Mouse (Mus musculus): Measurements from ENCODE around the gene Sema3a. TPM values are rescaled to one million over a fixed set of nuclear protein-coding genes. Genes with fewer than 3 reads are reported as not detected.

Sema3a gene
- polyA plus RNA-seq (2015; fragmentation: Nextera tagmentation; extraction: Ambion mirVana): 6.9 and 8.5 TPM in 2 replicates

- Histone ChIP-seq H3K36me3 (replicated peaks) (no peaks in the 10 kb centered on the region), H3K9ac (no peak within 1 kb of the TSS), H3K9me3 (no peaks in the 10 kb centered on the region), H3K27me3 (replicated peaks) (no peaks in the 10 kb centered on the region), H3K4me2 (peak within 1 kb of the TSS; percentile 39), H3K4me1 (no peaks in the 10 kb centered on the region), H3K4me3 (peak within 1 kb of the TSS; percentile 12; the same call in 1 of the 2 replicates), H3K27ac (no peak within 1 kb of the TSS)
- ATAC-seq (replicated peaks): peak; percentile 90
- 52% methylated on average over 13 of the region's 13 CpGs for WGBS
Measured at GRCm38 (mm10) chr5:13125241-13125692, at the start of gene Sema3a. Sema3a (plus strand) TSS chr5:13125414.

DNA sequence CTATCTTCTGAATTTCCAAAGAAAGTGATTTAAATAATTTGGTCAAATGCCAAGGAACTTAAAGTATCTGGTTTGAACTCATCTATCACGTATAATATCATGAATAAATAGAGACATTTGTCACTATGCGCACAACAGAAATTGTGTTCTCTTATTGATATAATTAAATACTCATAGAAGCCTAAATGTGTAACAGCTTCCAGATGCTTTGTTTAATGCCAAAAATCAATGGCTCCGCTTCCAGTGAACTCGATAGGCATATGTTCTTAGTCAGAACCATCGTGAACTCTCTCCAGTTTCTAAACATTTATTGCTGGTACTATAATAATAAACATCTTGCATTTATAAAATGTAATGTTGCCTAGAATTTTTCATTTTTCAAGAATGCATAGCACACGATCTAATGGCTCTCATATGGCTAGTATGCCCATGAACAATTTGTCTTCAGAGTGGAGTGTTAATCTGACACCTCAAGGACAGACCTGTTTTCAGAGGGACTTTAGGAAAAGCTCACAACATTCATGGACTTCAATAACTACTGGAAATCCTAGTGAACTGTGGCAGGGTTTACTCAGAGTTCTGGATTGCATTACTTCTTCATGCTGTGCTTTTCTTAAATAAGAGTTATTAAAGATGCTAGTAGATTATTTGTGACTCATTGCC is 40.3 kb upstream of the Sema3a start:
- no peak for ATAC-seq (replicated peaks)

DNA sequence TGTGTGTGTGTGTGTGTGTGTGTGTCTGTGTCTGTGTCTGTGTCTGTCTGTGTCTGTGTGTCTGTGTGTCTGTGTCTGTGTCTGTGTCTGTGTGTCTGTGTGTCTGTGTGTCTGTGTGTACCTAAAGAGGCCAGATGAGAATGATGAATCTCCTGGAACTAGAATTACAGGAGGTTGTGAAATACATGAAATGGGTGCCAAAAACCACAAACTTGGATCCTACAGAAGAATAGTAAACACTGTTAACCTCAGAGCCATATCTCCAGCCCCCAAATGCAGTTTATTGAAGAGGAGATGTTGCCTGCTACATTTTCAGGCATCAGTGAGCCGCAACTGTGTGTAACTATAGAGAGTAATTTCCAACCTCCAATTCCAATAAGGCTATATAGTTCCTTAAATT is 34.8 kb upstream of the Sema3a start:
- ATAC-seq (replicated peaks): no peak
- H3K4me2 ChIP-seq: no peak overlapping the region
- H3K4me1 ChIP-seq: no peaks in the 10 kb centered on the region
- H3K9me3 ChIP-seq: no peaks in the 10 kb centered on the region
- H3K27ac ChIP-seq: no peak overlapping the region
- no peaks in the 10 kb centered on the region for H3K27me3 ChIP-seq (replicated peaks)
- no peak overlapping the region for H3K9ac ChIP-seq
- WGBS: 88% methylated on average over 1 of the region's 1 CpGs
- H3K36me3 ChIP-seq (replicated peaks): no peaks in the 10 kb centered on the region
- no peak overlapping the region for H3K4me3 ChIP-seq

More for the DNA sequence above, 40.3 kb upstream of the Sema3a start:
- no peaks in the 10 kb centered on the region for H3K9me3 ChIP-seq
- no peak overlapping the region for H3K4me3 ChIP-seq
- H3K36me3 ChIP-seq (replicated peaks): no peaks in the 10 kb centered on the region
- H3K9ac ChIP-seq: no peak overlapping the region
- H3K4me1 ChIP-seq: no peaks in the 10 kb centered on the region
- no peaks in the 10 kb centered on the region for H3K27me3 ChIP-seq (replicated peaks)
- H3K27ac ChIP-seq: no peak overlapping the region
- no peak overlapping the region for H3K4me2 ChIP-seq
- WGBS: 86% methylated on average over 6 of the region's 6 CpGs

DNA sequence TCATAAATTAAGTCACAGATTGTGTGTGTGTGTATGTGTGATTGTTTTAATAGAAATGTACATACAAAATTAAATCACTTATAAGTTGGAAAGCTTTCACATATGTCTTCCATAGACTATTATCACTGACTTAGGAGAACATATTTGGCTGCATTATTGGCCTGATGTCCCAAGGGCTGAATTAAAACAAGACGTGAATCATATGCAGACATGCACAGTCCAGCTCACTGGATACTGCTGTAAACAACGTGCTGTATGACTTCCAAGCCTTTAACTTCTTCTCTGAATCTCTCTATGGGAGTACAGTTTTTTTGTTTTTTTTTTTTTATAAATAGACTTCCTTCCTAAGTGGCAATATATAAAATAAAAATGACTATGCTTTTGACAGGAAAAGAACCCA is 15.7 kb upstream of the Sema3a start:
- H3K36me3 ChIP-seq (replicated peaks): no peaks in the 10 kb centered on the region
- no peak overlapping the region for H3K4me3 ChIP-seq
- H3K27ac ChIP-seq: no peak overlapping the region
- H3K4me2 ChIP-seq: no peak overlapping the region
- no peaks in the 10 kb centered on the region for H3K27me3 ChIP-seq (replicated peaks)
- no peak overlapping the region for H3K9ac ChIP-seq
- no peak for ATAC-seq (replicated peaks)
- no peaks in the 10 kb centered on the region for H3K4me1 ChIP-seq
- 69% methylated on average over 2 of the region's 2 CpGs for WGBS
- no peaks in the 10 kb centered on the region for H3K9me3 ChIP-seq

DNA sequence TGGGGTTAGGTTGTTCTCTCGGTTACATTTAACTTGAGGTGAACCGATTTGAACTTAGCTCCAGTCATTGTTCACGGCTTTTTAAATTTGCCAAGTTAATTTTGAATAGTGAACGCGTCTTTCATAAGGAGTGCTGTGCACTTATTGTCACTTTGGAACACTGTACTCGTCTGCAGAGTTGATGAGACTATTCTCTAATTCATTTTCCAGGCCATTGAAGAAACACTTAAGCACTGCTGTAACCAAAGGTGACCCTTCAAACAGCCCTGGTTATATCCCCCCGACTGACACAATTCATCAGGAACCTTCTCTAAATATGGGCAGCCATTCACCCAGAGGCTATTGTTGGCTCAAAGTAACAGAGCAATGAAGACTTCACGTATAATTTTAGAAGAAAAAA is 8.0 kb upstream of the Sema3a start:
- no peak overlapping the region for H3K4me3 ChIP-seq
- no peaks in the 10 kb centered on the region for H3K9me3 ChIP-seq
- H3K4me2 ChIP-seq: no peak overlapping the region
- no peak overlapping the region for H3K27ac ChIP-seq
- H3K4me1 ChIP-seq: no peaks in the 10 kb centered on the region
- 65% methylated on average over 8 of the region's 8 CpGs for WGBS
- H3K36me3 ChIP-seq (replicated peaks): no peaks in the 10 kb centered on the region
- H3K27me3 ChIP-seq (replicated peaks): no peaks in the 10 kb centered on the region
- no peak for ATAC-seq (replicated peaks)
- no peak overlapping the region for H3K9ac ChIP-seq

- WGBS: 51% methylated on average over 9 of the region's 9 CpGs
- H3K9ac ChIP-seq: no peak overlapping the region
- ATAC-seq (replicated peaks): peak; percentile 69
- no peaks in the 10 kb centered on the region for H3K36me3 ChIP-seq (replicated peaks)
- no peaks in the 10 kb centered on the region for H3K9me3 ChIP-seq
- no peaks in the 10 kb centered on the region for H3K27me3 ChIP-seq (replicated peaks)
- no peak overlapping the region for H3K27ac ChIP-seq
- H3K4me3 ChIP-seq: no peak overlapping the region
- H3K4me2 ChIP-seq: peak overlapping the region; percentile 39
- no peaks in the 10 kb centered on the region for H3K4me1 ChIP-seq
Measured at GRCm38 (mm10) chr5:13125757-13126156, 543 bp downstream of the Sema3a start.

- H3K4me3 ChIP-seq: no peak overlapping the region
Measured at GRCm38 (mm10) chr5:13126196-13126595, 982 bp downstream of the Sema3a start.

GRCm38 (mm10) chr5:13127121-13127520 is 1.9 kb downstream of the Sema3a start:
- WGBS: 87% methylated on average over 3 of the region's 3 CpGs

More at GRCm38 (mm10) chr5:13126196-13126595, 982 bp downstream of the Sema3a start:
- 85% methylated on average over 4 of the region's 4 CpGs for WGBS
- Histone ChIP-seq H3K27ac (no peak overlapping the region), H3K9ac (no peak overlapping the region), H3K27me3 (replicated peaks) (no peaks in the 10 kb centered on the region), H3K4me1 (no peaks in the 10 kb centered on the region), H3K36me3 (replicated peaks) (no peaks in the 10 kb centered on the region), H3K9me3 (no peaks in the 10 kb centered on the region), H3K4me2 (no peak overlapping the region)
- no peak for ATAC-seq (replicated peaks)

GRCm38 (mm10) chr5:13144733-13145457 is 19.7 kb downstream of the Sema3a start:
- Histone ChIP-seq H3K27me3 (replicated peaks) (no peaks in the 10 kb centered on the region), H3K9me3 (no peaks in the 10 kb centered on the region)
- ATAC-seq (replicated peaks): no peak

More at GRCm38 (mm10) chr5:13127121-13127520, 1.9 kb downstream of the Sema3a start:
- H3K36me3 ChIP-seq (replicated peaks): no peaks in the 10 kb centered on the region
- no peak overlapping the region for H3K9ac ChIP-seq
- ATAC-seq (replicated peaks): no peak
- no peak overlapping the region for H3K4me3 ChIP-seq
- H3K9me3 ChIP-seq: no peaks in the 10 kb centered on the region
- H3K27ac ChIP-seq: no peak overlapping the region
- no peak overlapping the region for H3K4me2 ChIP-seq
- H3K27me3 ChIP-seq (replicated peaks): no peaks in the 10 kb centered on the region
- H3K4me1 ChIP-seq: no peaks in the 10 kb centered on the region

GRCm38 (mm10) chr5:13149909-13150308 is 24.7 kb downstream of the Sema3a start:
- no peaks in the 10 kb centered on the region for H3K9me3 ChIP-seq
- no peaks in the 10 kb centered on the region for H3K36me3 ChIP-seq (replicated peaks)
- no peak overlapping the region for H3K27ac ChIP-seq
- 0 out of 2 replicates have a peak, but pooled peaks have one; percentile 30 for ATAC-seq (replicated peaks)
- H3K4me2 ChIP-seq: no peak overlapping the region
- WGBS: 60% methylated on average over 5 of the region's 5 CpGs
- no peak overlapping the region for H3K4me3 ChIP-seq
- 0 out of 2 replicates have a peak, but pooled peaks cover 5% of the 10 kb centered on the region for H3K4me1 ChIP-seq
- no peaks in the 10 kb centered on the region for H3K27me3 ChIP-seq (replicated peaks)
- H3K9ac ChIP-seq: no peak overlapping the region

More at GRCm38 (mm10) chr5:13144733-13145457, 19.7 kb downstream of the Sema3a start:
- Histone ChIP-seq H3K4me3 (no peak overlapping the region), H3K36me3 (replicated peaks) (no peaks in the 10 kb centered on the region), H3K9ac (no peak overlapping the region), H3K4me2 (no peak overlapping the region), H3K4me1 (no peaks in the 10 kb centered on the region), H3K27ac (no peak overlapping the region)
- whole genome bisulfite sequencing: 64% methylated on average over 7 of the region's 7 CpGs

GRCm38 (mm10) chr5:13151002-13151401 is 25.8 kb downstream of the Sema3a start:
- ATAC-seq (replicated peaks): 0 out of 2 replicates have a peak, but pooled peaks have one; percentile 30
- H3K36me3 ChIP-seq (replicated peaks): no peaks in the 10 kb centered on the region
- H3K9me3 ChIP-seq: no peaks in the 10 kb centered on the region
- no peaks in the 10 kb centered on the region for H3K27me3 ChIP-seq (replicated peaks)
- 56% methylated on average over 2 of the region's 2 CpGs for WGBS
- H3K4me3 ChIP-seq: no peak overlapping the region
- no peak overlapping the region for H3K4me2 ChIP-seq
- H3K9ac ChIP-seq: no peak overlapping the region
- no peak overlapping the region for H3K27ac ChIP-seq
- 0 out of 2 replicates have a peak, but pooled peaks cover 5% of the 10 kb centered on the region for H3K4me1 ChIP-seq

GRCm38 (mm10) chr5:13157761-13158612 is 32.8 kb downstream of the Sema3a start:
- Histone ChIP-seq H3K4me1 (no peaks in the 10 kb centered on the region), H3K4me2 (no peak overlapping the region), H3K9me3 (no peaks in the 10 kb centered on the region), H3K27ac (no peak overlapping the region), H3K4me3 (no peak overlapping the region), H3K27me3 (replicated peaks) (no peaks in the 10 kb centered on the region), H3K36me3 (replicated peaks) (no peaks in the 10 kb centered on the region), H3K9ac (no peak overlapping the region)
- 72% methylated on average over 5 of the region's 5 CpGs for WGBS
- no peak for ATAC-seq (replicated peaks)
